Mouse (Mus musculus): Measurements from ENCODE around the gene Syde1.
"Not testable (repeated sequence)": the region's sequence is repeated elsewhere in the genome, so short reads cannot be mapped to it uniquely, and the experiment has no call there.

Gene Syde1

DNA sequence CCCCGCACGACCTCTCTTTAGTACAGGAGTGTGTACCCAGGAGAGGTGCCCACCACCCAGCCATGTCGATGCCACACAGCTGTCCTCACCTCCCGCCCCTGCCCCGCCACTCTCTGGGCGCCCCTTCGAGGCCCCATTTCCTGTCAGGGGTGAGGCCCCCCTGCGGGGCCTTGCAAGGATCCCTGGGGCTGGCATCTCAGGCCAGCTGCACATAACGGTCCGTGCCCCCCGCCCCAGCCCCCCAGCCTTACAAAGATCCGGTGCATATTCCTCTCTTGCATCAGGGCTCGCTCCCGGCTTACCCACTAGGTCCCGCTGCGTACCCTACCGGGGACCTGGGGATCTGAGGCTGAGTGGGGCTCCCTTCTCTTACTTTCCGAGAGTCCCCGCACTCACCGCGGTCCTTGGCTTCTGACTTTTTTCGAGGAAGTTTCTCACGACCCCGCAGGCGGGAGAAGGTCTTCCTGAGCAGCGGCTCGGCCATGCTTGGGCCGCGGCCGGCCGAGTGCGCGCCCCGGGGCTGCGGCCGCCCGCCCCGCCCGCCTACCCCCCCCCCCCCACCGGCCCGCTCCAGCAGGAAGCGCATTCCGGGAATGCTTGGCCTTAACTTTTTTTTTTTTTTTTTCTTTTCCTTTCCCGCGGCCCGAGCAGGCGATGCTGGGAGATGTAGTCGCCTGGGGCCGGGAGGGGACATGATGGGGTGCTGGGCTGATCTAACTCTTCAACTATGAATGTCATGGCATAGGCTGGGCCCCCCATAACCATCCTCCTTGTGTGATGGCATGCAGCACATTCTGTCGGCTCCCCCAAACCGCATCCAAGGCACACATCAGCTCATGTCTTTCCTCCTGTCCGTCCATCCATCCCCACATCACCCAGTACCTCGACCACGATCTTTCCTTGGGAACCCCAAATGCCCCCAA, at the start of gene Syde1:
Gene Syde1 (minus strand): TSS at position 559 of the 923 bp plus-strand sequence.
- peak; percentile 48 for DNase-seq (ENCODE audit: low read depth, low spot score)

DNA sequence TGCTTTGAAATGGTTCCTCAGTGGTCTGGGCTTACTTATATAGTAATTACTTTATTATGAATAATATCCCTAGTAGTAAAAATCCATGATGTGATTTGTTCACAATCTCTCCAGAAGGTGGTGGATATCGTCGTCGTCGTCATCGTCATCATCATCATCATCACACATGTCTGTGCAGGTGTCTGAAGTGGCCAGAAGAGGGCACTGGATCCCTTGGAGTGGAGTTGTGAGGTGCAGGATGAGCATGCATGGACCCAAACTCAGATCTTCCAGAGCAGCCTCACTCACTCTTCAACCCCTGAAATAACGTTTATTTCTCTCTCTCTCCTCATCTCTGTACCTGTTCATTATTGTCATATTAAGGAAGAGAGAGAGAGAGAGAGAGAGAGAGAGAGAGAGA, 40.5 kb upstream of the Syde1 start:
- DNase-seq (ENCODE audit: low read depth, low spot score): no peak

DNA sequence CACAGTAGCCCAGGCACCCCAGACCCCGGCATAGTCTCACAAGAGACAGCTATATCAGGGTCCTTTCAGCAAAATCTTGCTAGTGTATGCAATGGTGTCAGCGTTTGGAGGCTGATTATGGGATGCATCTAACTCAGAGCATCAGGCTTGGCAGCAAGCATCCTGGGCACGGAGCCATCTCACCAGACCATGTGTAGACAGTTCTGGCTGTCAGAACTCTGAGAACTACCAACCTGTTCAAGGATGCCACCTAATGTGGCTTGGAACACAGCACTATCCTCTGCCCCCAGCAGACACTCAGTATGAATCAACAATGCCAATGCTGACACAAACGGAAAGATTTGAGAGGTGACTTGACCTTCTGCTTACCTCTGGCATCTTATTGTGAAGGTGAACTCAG, 38.4 kb upstream of the Syde1 start:
- DNase-seq (ENCODE audit: low read depth, low spot score): no peak

DNA sequence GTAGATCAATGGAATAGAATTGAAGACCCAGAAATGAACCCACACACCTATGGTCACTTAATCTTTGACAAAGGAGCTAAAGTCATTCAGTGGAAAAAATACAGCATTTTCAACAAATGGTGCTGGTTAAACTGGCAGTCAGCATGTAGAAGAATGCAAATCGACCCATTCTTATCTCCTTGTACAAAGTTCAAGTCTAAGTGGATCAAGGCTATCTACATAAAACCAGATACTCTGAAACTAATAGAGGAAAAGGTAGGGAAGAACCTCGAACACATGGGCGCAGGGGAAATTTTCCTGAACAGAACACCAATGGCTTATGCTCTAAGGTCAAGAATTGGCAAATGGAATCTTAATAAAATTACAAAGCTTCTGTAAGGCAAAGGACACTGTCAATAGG, 31.4 kb upstream of the Syde1 start:
- not testable (repeated sequence) for DNase-seq (ENCODE audit: low read depth, low spot score)

DNA sequence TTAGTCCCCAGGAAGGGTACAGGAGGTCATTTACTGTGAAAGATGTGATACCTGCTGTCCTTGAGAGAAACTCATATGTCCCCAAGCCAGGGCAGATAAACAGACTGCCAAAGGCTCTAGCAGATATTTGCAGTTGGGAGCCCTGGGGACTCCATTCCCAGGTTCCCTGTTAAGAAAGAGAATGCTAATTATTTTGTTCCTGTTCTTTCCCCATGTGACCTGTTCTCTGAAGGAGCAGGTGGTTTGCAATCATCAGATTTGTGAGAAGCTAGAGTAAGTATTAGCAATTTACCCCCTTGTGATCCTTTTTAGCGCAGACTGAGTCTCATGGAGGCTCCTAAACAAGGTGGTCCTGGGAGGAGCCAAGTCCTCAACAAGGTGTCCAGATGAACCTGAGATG, 26.2 kb upstream of the Syde1 start, which contains the start of gene Olfr1357:
Gene Olfr1357 (minus strand): TSS at position 101 of the 400 bp plus-strand sequence.
- DNase-seq (ENCODE audit: low read depth, low spot score): no peak

DNA sequence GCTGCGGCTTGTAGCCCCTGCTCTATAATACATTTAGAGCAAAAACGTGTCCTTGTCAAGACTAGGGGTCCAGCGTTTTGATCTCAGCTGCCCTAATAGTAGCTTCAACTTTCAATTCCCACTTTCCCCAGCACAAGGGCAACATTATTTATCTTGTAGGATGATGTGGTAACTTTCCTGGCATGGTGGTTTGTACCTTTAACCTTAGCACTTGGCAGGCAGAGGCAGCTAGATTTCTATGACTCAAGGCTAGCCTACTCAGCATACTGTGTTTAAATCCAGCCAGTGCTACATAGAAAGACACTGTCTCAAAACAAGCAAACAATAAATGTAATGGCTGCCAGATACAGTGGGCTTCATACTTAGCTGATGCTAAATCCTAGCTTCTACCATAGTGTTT, 15.8 kb upstream of the Syde1 start:
- no peak for DNase-seq (ENCODE audit: low read depth, low spot score)

DNA sequence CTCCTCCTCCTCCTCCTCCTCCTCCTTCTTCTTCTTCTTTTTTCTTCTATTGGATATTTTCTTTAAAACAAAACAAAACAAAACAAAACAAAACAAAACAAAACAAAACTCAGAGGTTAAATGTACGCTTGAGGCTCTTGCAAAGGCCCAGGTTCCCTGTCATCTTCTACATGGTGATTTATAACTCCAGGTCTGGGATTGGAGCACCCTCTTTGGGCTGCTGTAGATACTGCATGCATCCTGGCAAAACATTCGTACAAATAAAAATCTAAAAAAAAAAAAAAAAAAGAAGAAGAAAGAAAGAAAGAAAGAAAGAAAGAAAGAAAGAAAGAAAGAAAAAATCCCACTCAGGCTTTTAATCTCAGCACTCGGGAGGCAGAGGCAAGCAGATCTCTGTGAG, 13.3 kb upstream of the Syde1 start:
- no peak for DNase-seq (ENCODE audit: low read depth, low spot score)

DNA sequence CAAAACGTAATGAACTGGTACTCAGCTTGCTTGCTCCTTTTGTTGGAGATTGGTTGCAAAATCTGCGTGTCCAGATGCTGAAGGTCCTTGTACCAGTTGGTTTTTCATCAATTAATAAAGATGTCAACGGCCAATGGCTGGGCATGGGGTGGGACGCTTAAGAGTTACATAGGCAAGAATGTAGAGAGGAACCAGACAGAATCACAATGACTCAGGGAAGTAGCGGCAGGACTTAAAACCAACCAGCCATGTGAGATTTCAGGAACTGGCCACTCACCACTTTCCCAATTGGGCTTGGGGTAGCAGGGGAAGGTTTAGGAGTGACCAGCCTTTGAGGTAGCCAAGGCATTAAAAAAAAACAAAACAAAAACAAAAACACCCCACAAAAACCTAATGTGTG, 8.1 kb upstream of the Syde1 start:
- no peak for DNase-seq (ENCODE audit: low read depth, low spot score)

DNA sequence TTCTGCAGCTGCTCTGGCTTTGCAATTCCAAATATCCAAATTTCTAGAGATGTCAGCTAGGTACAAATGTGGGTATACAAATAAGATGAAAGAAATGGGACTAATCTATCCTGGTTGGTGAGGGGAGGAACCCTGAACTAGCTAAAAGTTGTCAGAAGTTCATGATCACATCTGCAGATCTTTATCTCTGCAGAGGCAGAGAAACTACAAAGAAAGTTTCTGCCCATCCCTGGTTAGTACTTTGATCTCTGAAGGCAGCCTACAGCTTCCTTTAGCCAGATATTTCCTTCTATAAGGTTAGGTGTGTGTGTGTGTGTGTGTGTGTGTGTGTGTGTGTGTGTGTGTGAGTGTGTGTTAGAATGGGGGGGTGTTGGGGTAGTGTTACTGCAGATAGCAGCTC, 2.8 kb upstream of the Syde1 start:
- no peak for DNase-seq (ENCODE audit: low read depth, low spot score)

DNA sequence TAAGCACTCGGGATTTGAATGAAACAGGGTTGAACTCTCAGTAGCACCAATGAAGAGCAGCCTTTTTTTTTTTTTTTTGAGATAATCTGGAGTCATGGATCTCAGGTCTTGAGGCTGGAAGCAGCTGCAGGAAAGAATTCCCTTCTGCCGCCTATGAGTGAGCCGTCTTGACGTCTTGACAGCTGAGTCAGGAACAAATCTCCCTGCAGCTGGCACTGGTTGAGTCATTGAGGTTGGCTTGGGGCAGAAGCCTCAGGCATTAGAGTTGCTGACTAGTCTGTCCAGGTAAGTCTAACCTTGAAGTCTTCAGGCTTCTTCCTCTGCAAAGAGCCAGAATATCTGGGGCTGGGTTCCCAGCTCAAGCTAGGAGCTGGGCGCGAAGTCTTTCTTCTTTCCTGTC, 2.4 kb upstream of the Syde1 start:
- no peak for DNase-seq (ENCODE audit: low read depth, low spot score)

DNA sequence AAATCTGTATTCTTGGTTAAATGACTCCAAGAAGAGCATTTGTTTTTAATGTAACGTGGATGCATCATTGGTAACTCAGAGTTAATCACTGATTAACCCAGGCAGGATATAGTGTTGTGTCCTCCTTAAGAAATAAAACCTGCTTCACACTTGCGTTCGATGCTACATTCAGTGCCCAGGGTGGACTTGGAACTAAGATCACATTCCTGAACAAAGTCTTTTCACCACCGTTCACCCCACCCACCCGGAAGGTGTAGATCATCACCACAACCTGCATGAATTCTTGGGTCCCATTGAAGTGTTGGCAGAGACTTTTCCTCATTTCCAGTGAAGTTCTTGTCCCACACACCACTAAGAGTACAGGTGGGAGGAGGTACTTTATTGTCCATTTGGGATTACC, 2.0 kb upstream of the Syde1 start:
- no peak for DNase-seq (ENCODE audit: low read depth, low spot score)

DNA sequence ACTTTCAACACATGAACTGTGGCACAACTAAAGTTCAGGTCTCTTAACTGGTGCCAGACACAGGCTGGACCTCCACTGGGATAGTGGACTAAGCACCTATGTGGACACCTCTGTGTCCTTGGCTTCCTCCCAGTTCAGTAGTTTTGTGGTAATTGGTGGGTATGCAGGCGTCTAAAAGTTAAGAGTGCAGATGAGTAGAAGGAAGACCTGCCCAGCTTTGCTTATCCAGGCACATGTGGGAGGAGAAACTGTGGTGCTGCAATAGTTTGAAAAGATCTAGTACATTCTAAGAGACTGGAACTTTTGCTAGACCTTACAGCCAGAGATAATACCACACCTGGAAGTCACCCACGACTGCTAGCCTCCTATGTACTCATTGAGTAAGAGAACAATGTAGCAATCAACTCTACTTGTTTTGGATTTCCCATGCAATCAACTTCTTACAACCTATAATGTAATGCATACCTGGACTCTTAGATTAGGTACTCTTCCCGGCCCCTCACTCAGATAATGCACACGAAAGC, 1.2 kb upstream of the Syde1 start:
- no peak for DNase-seq (ENCODE audit: low read depth, low spot score)

DNA sequence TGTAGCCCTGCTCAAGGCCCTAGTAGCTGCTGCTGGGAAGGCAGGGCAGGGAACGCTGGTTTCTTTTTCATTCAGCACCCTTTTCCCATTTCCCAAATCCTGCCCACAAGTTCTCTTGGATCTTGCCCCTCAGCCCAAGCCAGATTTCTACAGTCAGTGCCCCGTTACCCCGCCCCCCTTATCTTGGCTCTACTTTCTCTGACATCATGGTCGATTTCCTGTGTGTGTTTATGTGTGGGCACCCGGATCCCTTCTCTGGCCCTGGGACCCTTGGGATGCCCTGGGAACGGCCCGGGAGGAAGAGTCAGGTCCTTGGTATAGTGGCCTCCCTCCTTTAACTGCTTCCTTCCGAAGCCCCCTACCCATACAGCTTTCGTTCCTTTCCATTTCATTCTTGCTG, 1.0 kb downstream of the Syde1 start:
- no peak for DNase-seq (ENCODE audit: low read depth, low spot score)

DNA sequence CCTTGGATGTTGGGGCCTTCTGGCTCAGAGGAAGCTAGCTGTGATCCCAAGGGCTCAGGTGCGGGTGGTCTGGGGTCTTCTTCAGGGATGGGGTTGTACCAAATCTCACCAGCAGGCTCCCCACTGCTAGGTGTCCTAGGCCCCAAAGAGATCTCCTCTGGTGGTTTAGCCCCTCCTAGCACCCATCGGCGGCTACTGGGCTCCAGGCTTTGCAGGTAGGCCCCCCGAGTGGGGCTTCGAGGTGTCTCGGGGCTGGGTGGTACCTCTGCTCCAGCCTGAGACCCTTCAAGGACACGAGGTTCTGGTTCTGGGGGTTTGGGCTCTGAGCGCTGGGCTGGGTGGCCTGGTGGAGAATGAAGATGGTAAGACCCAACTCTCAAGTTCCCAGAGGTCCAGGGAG, 1.9 kb downstream of the Syde1 start:
- no peak for DNase-seq (ENCODE audit: low read depth, low spot score)

DNA sequence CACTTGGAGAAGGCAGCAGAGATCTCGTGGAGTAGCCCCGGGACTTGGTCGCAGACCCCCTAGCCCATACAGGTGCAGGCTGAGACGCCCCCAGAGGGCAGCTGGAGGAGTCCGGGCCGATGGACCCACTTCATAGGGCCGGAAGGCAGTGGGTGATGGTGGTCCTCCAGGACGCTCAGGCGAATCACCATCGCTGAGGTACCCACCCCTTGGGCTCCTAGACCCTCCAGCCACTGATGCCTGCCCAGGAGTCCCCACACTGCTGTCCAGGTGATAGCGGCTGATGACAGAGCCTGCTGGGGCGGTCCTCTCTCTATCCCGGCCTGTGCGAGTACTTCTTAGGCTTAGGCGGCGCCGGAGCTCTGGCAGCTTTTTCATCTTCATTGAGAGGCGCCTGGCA, 2.5 kb downstream of the Syde1 start:
- no peak for DNase-seq (ENCODE audit: low read depth, low spot score)

DNA sequence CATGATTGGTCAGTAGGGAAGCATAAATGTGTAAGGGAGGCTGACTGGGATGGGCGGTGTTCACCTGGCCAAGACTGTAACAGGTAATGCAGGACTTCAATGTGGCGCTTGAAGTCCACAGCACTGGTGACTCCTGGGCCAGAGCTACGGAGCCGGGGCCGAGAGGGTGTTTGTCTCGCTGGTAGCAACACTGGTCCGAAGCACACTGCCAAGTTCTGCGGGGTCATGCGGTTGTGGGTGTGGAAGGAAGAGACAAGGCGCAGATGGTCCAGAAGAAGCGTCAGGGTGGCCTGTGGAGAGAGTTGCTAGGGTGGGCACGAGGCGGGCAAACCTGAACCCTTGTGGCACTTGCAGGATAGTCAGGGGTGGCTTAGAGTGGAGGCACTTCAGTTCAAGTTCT, 5.7 kb downstream of the Syde1 start:
- no peak for DNase-seq (ENCODE audit: low read depth, low spot score)

DNA sequence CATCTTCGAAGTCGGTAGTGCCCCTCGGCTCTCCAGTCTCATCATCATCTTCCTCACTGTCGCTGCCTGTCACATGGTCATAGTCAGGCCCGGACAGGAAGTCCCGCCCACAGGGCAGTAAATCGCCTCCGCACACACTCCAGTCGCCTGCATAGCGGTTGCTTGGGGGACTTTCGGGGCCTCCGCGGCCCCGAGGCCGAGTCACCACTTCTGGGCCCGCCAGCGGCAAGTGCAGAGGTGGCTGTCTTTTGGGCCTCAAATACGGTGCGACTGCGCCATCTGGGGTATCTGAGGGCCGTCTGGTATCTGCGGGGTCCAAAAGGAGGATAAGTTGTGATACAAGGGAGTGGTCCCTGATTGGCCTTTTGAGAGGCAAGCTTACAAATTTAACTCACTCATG, 6.2 kb downstream of the Syde1 start:
- no peak for DNase-seq (ENCODE audit: low read depth, low spot score)

DNA sequence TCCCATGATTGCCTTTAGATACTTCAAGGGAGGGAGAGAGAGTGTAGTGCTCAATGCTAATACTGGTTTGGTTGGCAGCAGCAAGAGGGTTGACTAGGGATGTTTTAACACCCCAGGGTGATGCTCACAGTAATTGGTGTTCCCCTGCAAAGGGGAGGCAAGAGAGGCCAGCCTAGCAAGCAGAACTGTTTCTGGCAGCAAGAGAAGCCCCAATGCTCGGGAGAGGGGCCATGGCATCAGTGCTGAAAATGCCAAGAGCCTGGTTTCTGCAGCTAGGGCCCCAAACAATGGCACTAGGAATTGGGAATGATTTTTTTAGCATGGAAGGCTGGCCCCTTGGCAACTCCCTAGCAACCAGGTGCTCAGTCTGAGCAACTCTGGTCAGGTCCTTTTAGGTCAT, 6.8 kb downstream of the Syde1 start:
- DNase-seq (ENCODE audit: low read depth, low spot score): no peak

DNA sequence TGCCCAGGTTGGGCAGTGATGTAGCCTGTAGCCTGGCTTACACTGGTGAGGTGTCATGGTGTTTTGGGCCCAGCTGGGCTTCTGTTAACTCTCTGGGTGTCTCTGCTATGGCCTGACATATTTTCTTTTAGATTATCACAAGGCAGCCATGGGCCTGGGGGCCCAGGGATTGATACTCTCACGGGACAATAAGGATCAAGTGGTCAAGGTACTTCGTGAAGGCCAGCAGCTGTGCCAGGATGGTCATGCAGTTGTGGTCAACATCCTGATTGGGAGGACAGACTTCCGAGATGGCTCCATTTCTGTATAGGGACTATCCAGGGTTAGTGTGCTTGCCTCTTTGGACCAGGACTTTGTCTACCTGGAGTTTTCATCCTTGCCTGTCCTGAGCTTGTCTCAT, 7.8 kb downstream of the Syde1 start:
- no peak for DNase-seq (ENCODE audit: low read depth, low spot score)

DNA sequence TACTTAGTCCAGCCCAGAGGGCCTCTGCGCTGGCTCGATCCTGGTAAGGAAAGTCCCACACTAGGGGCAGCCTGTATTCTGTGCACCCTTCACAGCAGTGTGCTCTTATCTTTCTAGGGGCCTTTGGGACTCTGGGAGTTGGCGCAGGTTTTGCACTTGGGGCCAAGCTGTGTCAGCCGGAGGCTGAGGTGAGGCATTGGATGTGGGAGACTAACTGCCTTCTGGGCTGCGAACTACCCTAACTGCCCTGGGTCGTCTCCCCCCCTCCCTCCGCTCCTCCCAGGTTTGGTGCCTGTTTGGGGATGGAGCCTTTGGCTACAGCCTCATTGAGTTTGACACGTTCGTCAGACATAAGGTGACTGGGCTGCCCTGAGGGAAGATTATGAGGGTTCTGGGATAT, 8.4 kb downstream of the Syde1 start:
- DNase-seq (ENCODE audit: low read depth, low spot score): no peak

DNA sequence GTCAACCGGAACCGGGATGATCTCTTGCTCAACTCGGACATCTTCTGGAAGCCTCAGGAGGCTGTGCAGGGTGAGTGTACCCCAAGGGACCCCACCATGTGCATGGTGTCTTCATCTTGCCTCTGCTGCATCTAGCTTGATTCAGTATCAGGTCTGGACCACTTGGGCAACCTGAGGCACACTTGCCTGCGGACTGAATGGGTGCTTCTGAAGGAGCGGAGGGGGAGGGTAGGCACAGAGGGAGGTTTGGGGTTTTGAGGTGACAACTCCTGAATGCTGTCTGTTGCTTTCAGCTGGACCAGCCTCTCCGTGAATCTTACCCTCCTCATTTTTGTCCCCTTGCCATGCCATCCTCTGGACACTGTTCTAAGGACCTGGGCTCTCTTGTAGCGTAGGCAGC, 10.6 kb downstream of the Syde1 start:
- no peak for DNase-seq (ENCODE audit: low read depth, low spot score)

DNA sequence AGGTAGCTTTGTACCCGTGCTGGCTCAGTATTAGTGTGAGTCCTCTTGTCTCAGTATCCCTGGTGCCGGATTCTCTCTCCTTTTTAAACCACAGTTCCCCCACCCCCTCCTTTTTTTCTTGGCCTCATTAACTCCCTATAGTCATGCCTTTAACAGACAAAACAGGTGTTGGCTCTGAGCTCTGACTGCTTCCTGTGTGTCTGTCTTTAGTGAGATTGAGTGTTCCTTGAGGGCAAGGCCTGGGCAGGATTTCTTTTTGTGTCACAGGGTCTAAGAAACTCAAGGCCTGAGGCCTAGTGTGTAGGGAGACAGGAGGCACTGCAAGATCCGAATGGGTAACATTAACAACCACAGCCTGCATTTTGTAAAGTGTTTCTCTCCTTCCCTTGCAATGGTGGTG, 13.6 kb downstream of the Syde1 start:
- DNase-seq (ENCODE audit: low read depth, low spot score): no peak

DNA sequence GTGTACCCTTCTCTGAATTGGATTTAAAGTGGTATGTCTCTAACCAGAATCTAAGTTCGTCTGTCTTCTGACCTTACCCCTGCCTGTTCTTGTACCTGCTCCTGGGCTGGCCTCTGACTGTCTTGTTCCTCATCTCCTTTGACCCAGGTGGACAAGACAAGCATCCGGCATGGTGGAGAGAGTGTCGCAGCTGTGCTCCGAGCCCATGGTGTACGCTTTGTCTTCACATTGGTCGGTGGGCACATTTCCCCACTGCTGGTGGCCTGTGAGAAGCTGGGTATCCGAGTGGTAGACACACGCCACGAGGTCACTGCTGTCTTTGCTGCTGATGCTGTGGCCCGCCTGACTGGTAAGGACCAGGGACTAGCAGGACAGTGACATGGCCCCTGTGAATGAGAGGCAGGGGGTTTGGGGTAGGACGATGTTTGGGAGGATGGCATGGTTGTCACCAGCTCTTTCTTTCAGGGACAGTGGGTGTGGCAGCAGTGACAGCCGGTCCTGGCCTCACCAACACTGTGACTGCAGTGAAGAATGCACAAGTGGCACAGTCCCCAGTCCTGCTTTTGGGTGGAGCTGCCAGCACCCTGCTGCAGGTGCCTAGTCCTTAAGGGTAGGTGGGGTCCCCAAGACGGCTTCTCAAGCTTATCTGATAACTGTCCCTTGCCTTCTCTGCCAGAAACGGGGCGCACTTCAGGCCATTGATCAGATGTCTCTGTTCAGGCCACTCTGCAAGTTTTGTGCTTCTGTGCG, 15.2 kb downstream of the Syde1 start:
- no peak for DNase-seq (ENCODE audit: low read depth, low spot score)
